Mouse (Mus musculus) thymus, adult 2 months (tissue): ENCODE measurements around the gene Gpcpd1. TPM values are rescaled to one million over a fixed set of nuclear protein-coding genes. Genes with fewer than 3 reads are reported as not detected.

Experiments
- DNase-seq: peaks from one replicate; pipeline ENCODE4 v3.0.0; 2021
- H3K27ac ChIP-seq: fragments of 200-500 bp; 2 replicates; pipeline ENCODE4 v1.5.1; 2012; ENCODE audit warnings: low read length, control low read depth; ENCODE audit not compliant: control insufficient read depth, insufficient read depth
- H3K27me3 ChIP-seq: fragments of 200-500 bp; 2 replicates; pipeline ENCODE4 v1.6.1; 2012; ENCODE audit warnings: mild to moderate bottlenecking, low read length, moderate library complexity, mixed read lengths; ENCODE audit not compliant: control insufficient read depth, insufficient read depth
- H3K36me3 ChIP-seq: fragments of 200-500 bp; 2 replicates; pipeline ENCODE4 v1.6.1; 2012; ENCODE audit warnings: mild to moderate bottlenecking, low read length, moderate library complexity; ENCODE audit not compliant: control insufficient read depth, insufficient read depth
- H3K4me1 ChIP-seq: fragments of 200-500 bp; replicated peaks from 2 replicates; pipeline ENCODE4 v1.6.1; 2012; ENCODE audit warnings: low read length; ENCODE audit not compliant: control insufficient read depth, insufficient read depth
- H3K4me3 ChIP-seq: fragments of 200-500 bp; 2 replicates; pipeline ENCODE4 v1.5.1; 2012; ENCODE audit warnings: mild to moderate bottlenecking, low read length, control low read depth, moderate library complexity; ENCODE audit not compliant: control insufficient read depth, insufficient read depth
- CTCF ChIP-seq: fragments of 200-500 bp; IDR thresholded peaks from 2 replicates; pipeline ENCODE4 v1.5.1; 2012; ENCODE audit warnings: mild to moderate bottlenecking, control low read depth, low read length, moderate library complexity, borderline replicate concordance; ENCODE audit not compliant: control insufficient read depth, poor library complexity, insufficient read depth; ENCODE audit errors: extremely low read depth
- POLR2A ChIP-seq: fragments of 200-500 bp; IDR thresholded peaks from 2 replicates; pipeline ENCODE4 v1.6.1; 2012; ENCODE audit warnings: mild to moderate bottlenecking, low read length, control low read depth, moderate library complexity; ENCODE audit not compliant: control insufficient read depth, poor library complexity, insufficient read depth; ENCODE audit errors: extremely low read depth
- WGBS: fragments of 180-500 bp; shearing (Covaris S2); methylation state at CpG from one replicate; pipeline ENCODE4 v1.1.7; 2018; 5-methylcytosine and 5-hydroxymethylcytosine counted together
- polyA plus RNA-seq: library from polyadenylated mRNA; depleted of rRNA; stranded (reverse); fragments of >200 nt; gene quantifications from 2 replicates; pipeline ENCODE4 v1.2.3, GENCODE M21; 2012

Gene Gpcpd1
- polyA plus RNA-seq, 1 experiment = 13.9 TPM

GRCm38 (mm10) chr2:132577431-132577981 lies 10.0 kb downstream of the Gpcpd1 start:
- Histone ChIP-seq H3K27me3 (no peaks in the 10 kb centered on the region), H3K27ac (peak overlapping the region; percentile 80), H3K36me3 (no peaks in the 10 kb centered on the region), H3K4me3 (peak overlapping the region; percentile 90), H3K4me1 (peaks cover 8% of the 10 kb centered on the region)
- DNase-seq = peak; percentile 63
- WGBS = under 1% methylated on average over 41 of the region's 41 CpGs
- TF ChIP-seq CTCF (no peak), POLR2A (no peak)

- no peak overlapping the region for H3K4me3 ChIP-seq
- H3K4me1 ChIP-seq = peaks cover 8% of the 10 kb centered on the region
- H3K27me3 ChIP-seq = no peaks in the 10 kb centered on the region
- no peak for DNase-seq
- H3K36me3 ChIP-seq = peaks cover 2% of the 10 kb centered on the region; the same call in 1 of the 2 replicates
- no peak for TF ChIP-seq POLR2A
- TF ChIP-seq CTCF = no peak
- WGBS = 8% methylated on average over 3 of the region's 3 CpGs
- no peak overlapping the region for H3K27ac ChIP-seq
These were observed 10.9 kb downstream of the Gpcpd1 start for GRCm38 (mm10) chr2:132576522-132577135.

- H3K4me3 ChIP-seq = no peak overlapping the region
- peaks cover 5% of the 10 kb centered on the region; the same call in 1 of the 2 replicates for H3K36me3 ChIP-seq
- no peak overlapping the region for H3K27ac ChIP-seq
- no peak for DNase-seq
- 69% methylated on average over 11 of the region's 11 CpGs for WGBS
- TF ChIP-seq POLR2A (no peak), CTCF (no peak)
- no peaks in the 10 kb centered on the region for H3K27me3 ChIP-seq
- H3K4me1 ChIP-seq = peaks cover 8% of the 10 kb centered on the region
These were observed 11.6 kb downstream of the Gpcpd1 start for GRCm38 (mm10) chr2:132575759-132576439.

- Histone ChIP-seq H3K4me1 (peaks cover 8% of the 10 kb centered on the region), H3K27me3 (no peaks in the 10 kb centered on the region), H3K27ac (no peak overlapping the region), H3K36me3 (peaks cover 11% of the 10 kb centered on the region), H3K4me3 (no peak overlapping the region)
- WGBS = 67% methylated on average over 3 of the region's 3 CpGs
- TF ChIP-seq POLR2A (no peak), CTCF (no peak)
- DNase-seq = no peak
These were observed 12.3 kb downstream of the Gpcpd1 start for GRCm38 (mm10) chr2:132575256-132575655.

GRCm38 (mm10) chr2:132573280-132573679 lies 14.2 kb downstream of the Gpcpd1 start:
- Histone ChIP-seq H3K27me3 (no peaks in the 10 kb centered on the region), H3K27ac (no peak overlapping the region), H3K4me1 (peaks cover 8% of the 10 kb centered on the region), H3K4me3 (no peak overlapping the region), H3K36me3 (peaks cover 20% of the 10 kb centered on the region)
- DNase-seq = no peak
- TF ChIP-seq POLR2A = no peak
- no peak for TF ChIP-seq CTCF
- WGBS = 79% methylated on average over 2 of the region's 2 CpGs

GRCm38 (mm10) chr2:132572651-132573050 lies 14.9 kb downstream of the Gpcpd1 start:
- H3K36me3 ChIP-seq = peaks cover 25% of the 10 kb centered on the region
- TF ChIP-seq CTCF (no peak), POLR2A (no peak)
- WGBS = 99% methylated on average over 3 of the region's 3 CpGs
- peaks cover 6% of the 10 kb centered on the region for H3K4me1 ChIP-seq
- DNase-seq = no peak
- no peak overlapping the region for H3K27ac ChIP-seq
- H3K27me3 ChIP-seq = no peaks in the 10 kb centered on the region
- H3K4me3 ChIP-seq = no peak overlapping the region
